Mouse (Mus musculus) kidney, adult 9 months (tissue): ENCODE measurements at regions not wholly inside any gene's neighbourhood (a gene's known extent, or its start where the extent isn't known, plus 50 kb on each side); places are given as distances from the start of the nearest gene placed in this dataset.
"Not testable (repeated sequence)": the region's sequence is repeated elsewhere in the genome, so short reads cannot be mapped to it uniquely, and the experiment has no call there.

ENCODE experiments used
- DNase-seq: peaks from one replicate; pipeline ENCODE4 v3.0.0; 2022

DNA sequence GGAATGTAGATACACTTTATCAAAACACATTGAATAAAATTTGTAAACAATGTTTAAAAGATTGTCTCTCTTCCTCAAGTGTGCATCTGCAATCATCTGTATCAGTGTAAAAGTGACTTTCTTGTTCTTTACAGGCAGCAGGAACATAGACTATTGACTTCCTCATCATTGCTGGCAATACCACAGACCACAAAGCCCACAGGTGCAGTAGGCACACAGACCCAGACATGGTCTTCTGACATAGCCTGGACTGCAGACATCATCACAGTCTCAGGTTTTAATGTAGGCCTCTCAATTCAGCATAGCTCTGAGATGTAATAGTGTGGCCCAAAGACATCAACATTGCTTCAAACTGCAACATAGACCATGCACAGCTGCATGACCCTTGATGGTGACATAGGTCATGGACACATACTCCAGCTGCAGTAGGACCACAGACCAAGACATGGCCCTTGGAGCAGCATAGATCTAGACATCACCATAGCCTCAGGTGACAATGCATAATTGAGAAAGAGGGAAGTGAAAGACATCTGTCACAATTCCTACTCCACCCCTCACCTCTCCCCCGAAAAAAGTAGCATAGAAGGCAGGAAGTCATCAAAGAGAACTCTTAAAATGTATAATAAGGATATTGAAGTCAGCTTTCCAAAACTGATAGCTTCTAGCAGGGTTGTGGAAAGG is 74.1 kb upstream of the Speer2 start:
- DNase-seq: no peak

DNA sequence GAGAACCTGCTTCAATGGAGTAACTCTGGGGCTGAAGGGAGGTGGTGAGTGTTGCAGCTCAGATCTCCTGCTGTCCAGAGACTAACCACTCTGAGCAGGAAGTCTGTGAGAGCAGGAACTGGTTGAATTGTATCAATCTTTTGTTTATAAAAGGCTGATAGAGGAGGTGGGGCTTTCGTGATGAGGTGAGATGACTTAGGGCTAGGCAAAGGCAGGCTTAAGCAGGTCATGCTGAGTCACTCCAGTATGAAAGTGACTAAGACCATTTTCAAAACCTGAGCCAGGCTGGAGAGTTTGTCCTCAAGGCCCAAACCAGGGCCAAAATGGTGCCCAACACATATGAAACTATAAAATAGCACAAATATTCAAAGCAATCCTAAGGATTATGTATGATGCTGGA is 80.1 kb upstream of the Speer2 start:
- DNase-seq: no peak

DNA sequence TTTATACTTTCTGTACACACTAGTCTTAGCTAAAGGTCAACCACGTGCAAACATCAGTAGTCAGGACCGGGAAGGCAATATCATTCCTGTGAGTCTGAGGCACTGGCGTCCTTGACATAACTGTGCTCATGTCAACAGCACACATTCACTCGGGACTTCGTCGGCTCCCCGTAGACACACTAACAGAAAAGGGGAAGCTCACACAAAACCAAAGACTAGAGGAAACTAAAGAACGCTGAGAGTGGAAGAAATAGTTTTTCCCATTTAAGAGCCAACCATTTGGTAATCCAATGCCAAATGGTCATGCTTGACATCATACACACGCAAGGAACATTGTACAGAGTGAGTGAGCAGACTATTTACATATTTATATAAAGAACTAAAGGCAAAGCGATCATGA is 85.2 kb upstream of the Speer2 start:
- DNase-seq: no peak

DNA sequence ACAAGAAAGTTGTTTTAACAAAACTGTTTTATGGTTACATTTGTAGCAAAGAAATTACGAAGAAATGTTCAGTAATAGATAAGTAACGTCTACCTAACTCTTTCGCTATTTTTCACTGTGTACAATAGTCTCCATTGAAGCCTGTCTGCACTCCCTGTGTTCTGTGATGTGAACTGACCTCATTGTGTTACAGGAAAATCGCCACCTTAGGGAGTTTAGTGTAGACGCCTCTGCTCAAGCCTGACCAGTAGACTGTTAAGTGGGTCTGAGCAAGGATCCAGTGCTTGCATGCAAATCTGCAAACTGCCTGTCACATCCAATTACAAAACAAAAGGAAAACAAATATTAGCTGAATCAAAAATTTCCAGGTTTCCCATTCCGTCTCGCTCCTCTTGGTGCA is 85.8 kb upstream of the Speer2 start:
- DNase-seq: no peak

DNA sequence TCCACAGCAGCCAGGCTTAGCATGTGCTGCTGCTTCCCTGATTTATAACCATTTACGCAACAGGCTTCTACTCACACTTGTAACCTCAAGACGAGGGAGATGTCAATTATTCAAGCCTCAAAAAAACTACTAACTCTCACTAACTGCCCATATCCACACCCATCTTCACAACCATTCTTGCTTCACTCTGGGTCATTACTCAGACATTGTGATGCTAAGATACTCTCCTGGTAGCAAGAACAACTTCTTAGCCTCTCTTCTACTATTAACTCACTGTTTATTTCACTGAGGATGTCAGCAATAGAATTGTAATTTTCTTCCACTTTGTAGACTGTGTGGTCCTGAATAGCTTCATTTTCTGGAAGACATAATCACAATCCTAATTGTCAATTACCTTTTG is 88.0 kb upstream of the Speer2 start:
- no peak for DNase-seq

DNA sequence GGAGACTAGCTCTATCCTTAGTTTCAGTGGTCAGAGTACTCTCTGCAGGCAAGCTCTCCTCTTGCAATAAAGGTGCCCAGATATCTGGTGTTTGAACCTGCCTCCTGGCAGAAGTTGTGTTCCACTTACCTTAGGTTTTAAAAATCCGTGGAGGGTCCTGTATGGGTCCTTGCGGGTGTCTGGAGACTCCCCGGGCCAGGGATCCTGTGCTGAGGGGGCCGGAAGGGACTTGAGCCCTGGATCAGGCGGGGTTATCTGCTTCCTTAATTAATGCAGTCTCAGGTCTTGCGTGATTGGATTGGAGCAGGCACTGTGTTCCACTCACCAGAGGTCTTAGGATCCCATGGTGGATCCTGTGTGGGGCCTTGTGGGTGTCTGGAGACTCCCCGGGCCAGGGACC is 103.0 kb upstream of the Speer2 start:
- not testable (repeated sequence) for DNase-seq

DNA sequence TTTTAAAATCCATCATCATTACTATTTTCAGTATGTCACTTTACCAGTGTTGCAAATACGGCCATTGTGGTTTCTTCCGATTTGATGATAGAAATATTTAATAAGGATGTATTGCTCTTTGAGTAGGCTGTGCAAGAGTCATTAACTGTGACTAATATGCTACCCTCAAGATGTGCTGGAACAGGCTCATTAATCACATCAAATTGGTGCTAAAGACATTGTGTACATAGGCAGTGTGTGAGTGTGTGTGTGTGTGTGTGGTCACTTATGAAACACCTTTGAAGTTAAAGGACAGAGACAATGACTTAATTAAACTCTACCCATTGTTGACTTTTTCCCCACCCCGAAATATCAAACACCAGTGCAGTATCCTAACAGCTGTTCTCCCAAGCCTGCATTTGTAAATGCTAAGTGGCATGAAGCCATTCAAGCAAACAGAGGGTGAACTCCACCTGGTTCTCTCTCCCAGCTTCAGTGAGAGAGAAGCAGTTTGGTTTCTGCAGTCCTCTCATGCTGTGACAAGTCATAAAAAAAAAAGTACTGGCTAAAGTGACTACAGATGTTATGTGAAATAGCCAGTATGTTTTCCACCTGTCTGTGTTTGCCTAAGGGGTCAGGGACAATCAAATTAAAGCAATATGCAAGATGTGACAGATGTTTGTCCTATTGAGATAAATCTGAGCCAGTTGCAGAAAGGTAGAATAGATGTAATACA is 116.4 kb upstream of the Speer2 start:
- no peak for DNase-seq

DNA sequence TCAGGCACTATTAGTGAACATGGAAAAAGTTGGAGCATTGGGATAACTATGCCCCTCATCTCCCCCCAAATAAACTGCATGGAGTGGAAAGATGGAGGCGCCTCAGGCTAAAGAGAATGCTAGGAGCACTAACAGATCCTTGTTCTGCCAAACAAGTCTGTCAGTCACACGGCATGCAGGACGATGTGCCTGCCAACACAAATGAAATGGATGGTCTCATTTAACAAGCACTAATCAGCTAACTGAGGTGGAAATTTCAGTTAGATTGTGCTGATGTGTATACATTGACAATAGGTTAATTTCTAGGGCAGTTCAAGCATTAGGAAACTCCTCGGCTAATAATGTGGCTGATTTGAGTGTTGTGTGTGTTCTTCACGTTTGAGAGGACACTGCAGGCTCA is 120.8 kb upstream of the Speer2 start:
- no peak for DNase-seq

DNA sequence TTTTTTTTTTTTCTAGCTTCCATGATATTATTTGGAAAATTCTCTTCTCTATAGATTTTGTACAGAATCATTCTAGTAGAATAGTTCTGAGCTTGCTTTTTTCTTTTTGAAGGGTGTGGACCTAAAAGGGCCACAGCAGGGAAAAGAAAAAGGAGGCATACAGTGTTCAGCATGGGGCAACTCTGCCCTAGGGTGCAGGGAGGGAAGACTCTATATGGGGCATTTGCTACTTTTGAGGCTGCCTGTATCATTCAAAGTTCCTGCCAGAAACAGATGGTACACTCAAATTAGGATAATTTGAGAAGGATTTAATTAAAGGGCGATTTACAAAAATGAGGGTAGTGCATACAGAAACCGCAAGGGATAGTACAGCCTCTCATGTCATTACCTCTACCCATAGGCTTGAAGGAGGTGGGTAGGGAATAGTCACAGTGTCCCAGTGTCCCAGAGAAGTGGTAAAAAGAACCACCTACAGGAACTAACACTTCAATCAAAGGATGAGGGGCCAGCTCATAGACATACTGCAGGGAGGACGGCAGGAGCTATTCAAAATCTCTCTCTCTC is 128.4 kb upstream of the Speer2 start:
- no peak for DNase-seq

DNA sequence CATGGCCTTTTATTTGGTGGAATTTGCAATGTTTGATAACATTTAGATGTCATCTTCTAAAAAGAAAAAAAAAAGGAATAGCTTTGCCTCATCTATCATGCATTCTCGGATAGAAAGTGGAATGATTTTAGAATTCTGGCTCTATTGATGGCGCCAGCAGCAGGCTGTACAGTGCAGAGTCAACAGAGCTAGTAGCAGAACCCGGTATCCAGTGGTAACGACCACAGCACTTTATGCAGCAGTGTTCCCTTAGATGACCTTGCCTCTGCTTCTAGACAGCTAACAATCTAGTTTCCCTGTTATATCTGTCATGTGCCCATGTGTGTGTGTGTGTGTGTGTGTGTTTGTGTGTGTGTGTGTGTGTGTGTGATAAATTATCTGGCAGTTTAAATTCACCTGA is 129.2 kb upstream of the Speer2 start:
- no peak for DNase-seq

DNA sequence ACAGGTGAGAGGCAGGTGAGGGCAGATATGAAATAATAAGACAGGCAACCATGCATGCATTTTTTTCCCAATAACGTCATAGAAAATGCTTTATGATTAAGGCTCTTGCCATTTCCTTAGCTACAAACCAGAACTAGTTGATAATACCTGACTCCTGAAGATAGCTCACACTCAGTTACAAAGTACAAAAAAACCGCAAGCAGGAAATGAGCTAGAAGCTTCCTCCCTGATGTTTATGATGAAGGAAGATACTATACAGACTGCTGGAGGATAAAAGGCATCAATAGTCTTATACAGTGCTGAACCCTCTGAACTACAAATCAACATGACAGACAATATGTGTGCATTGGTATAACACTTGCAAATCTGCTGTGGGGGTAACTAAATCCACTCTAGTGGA is 143.3 kb upstream of the Speer2 start:
- no peak for DNase-seq

DNA sequence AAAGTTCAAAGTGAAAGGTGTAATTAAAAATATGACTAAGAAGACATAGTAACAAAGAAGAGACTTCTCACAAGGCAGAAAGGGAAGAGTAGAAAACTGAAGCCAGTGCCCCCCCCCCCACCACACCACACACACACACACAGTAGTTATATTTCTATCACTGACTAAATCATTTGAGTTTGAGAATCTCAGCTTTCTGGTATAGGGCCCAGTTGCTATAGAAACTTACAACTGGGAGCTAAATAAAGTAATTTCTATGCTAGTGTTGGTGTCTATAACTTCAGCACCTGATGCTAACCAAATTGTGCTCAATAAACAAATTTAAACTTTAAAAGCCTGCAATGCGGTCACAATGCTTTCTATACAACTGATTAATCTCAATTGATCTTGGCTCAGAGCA is 153.4 kb upstream of the Speer2 start:
- DNase-seq: no peak

DNA sequence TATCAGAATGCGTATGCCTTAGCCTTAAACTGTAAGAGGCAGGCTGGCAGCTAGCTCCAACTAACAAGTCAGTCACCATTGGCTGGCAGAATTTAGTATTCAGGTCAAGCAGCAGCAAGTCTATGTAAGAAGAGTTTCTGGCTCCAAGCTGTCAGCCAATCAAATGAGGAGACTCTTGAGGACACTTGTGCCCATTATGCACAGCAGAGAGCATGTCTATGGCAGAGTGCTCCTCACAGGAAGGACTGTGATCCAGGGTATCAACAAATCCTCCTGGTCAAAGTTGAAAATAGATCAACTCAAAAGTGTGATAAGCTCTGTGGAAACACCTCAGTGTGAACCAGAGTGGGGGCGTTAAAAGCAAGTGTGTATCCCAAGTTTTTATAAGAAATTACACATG is 156.0 kb upstream of the Speer2 start:
- no peak for DNase-seq

DNA sequence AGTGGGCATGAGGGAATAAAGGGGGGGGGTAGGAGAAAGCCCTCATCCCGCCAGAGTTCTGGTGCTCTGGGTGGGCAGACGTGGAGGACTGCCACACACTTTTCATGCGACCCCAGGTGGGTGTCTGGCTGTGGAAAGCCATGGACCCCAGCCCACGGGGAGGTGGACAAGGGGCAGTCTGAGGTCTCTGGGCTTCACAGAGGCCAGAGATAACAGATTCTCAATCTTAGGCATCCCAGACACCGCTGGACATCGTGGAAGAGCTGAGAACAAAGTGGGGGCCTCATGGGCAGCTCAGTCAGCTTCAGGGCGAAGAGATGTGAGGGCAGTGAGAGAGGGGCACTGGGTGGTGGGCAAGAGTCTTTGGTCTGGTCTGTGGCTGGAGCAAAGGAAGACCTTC is 157.9 kb upstream of the Speer2 start:
- DNase-seq: no peak

DNA sequence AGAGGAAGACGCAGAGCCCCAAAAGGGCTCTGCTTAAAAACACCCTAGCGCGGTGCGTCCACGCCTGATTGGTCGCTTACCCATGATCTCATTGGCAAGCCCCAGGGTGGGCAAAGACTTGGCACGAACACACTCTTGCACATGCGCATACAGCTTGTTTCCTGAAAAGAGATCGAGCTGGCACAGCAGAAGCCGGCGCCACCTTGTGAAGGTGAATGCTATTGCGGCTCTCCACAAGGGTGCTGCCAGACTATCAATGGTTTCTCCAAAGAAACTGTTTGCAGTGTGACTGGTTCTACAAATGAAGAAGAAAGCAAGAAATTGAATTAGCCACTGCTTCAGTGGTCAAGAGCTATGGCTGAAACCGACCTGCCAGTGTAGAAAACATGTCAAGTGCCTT is 165.1 kb upstream of the Speer2 start:
- no peak for DNase-seq

DNA sequence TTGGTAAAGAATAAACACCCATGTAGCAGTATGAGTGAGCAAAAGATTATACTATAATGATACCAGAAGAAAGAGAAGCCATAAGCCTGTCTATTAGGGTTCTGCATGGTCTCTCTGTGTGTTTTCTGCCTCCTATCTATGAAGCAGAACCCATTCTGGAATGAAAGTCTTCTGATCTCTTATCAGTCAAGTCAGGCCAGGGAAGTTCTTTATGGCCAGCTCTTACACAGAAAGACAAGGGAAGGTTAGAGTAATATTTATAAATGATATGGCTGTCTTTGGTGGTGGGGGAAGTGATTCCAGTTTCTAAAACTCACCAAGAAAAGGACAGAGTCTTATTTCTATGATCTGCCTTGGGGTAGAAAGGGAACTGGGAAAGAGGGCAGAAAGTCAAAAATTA is 182.0 kb upstream of the Speer2 start:
- no peak for DNase-seq

DNA sequence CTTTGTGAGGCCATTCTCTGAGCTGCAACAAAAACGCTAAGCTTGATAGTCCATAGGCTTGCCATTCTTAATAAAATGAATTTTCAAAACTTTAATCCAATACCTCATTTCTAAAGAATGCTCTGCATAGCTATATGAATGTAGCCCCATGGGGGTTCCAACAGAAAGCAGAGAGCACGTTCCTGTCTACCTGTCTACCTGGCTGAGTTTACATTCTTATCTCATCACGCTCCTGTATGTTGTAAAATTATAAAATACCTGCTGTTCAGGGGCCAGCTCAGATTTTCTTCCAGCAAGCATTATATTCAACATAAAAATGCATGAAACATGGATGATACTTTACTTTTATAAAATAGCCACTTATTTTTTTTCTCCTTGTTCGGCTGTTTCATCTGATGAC is 182.5 kb upstream of the Speer2 start:
- no peak for DNase-seq

DNA sequence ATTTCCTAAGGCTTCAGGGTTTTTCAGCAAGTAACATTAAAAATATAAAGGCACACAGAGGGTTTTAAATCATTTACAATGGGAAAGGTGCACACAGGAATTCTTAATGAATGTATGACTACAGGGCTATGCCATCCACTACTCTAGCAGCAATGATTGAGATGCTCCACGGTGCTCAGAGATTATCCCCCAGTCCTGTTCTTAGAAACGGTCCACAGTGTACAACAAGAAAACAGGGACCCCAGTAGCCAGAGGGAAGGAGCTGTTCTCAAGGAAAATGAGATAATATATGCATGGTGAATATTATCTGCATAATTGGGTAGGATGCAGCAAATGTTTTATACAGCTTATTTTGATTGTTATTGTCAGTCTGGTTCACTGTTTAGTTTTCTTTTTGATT is 186.3 kb upstream of the Speer2 start:
- no peak for DNase-seq

DNA sequence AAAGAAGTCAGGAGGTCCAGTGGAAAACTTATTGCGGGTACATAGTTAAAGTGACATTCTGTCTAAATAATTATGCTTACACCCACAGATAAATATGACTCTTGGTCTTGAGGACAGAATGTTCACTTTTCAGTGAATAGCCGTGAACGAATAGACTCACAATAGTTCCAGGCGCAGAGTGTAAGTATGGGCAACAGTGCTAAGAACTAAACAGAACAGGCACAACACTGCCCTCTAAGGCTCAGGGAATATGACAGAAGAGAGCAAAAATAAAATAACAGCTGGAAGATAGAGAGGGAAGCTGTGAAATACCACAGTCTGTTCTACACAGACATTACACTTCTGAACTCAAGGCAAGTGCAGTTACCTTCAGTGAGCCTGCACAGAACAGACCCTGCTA is 207.9 kb upstream of the Speer2 start:
- no peak for DNase-seq

DNA sequence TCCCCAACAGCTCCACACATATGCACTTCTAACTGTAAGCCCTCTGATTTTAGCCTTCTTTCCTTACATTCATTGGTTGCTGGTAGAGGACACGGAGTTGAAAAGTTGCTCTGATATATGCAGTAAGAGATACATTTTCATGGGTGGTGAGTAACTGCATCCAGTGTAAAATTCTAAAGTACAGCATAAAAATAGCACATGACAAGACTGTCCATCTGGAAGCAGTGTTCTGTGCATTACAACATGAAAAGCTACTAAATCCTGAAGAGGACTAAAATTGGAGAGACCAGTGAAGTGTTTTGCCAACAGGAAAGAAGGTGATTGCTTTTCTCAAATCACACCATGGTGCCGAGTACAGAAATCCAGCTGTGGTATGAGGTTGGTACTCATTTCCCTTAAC is 210.2 kb upstream of the Speer2 start:
- no peak for DNase-seq

DNA sequence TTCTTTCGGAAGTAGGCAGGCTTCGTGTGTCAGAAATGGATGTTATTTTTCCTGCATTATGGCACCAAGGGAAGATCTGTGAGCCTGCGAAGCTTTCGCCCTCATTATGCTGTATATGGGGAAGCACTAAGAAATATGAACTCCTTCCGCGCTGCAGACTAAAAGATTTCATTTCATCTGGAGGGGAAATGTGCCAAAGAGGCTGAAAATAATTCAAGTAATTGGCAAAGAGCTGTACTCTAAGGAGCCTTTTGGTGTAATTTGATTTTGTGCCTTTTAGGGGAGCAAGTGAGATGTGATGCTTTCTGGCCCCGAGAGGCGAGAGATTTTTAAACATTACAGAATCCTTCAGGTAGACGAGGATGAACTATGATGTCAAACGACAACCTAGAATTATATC is 216.0 kb upstream of the Speer2 start:
- no peak for DNase-seq

DNA sequence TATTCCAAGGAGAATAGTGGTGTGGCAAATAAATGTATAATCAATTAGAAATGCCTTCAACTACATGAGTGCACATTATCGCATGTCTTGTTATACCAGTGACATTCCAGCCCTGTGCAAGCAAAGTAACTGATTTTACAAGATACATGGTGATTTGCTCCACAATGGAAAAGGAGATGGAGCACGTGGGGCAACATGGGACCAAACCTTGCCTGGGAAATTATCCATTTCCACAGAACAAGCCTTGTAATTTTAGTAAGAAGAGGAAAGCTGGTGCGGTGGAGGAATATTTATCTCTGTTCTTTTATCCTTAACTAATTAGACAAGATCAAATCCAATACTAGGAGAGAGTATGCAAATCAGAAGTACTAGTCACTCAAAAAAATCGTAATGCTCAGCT is 222.5 kb upstream of the Gbe1 start:
- DNase-seq: no peak

DNA sequence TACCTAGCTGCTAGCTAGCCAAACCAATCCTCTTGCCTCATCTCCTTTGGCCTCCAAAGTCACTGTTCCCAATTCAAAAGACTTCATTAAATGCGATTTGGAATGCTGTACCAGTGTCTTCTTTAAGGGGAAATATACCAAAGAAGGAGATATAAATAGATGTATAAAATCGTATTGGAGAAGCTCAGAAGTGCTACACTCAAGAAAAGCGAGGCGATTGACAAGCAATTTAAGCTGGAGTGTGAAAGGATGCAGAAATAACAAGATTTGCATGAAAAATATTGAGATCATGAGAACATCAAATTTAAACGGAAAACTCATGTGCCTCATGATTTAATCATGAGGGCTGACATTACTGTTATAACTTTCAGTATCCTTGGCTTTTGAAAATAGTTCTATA is 221.8 kb upstream of the Gbe1 start:
- no peak for DNase-seq

DNA sequence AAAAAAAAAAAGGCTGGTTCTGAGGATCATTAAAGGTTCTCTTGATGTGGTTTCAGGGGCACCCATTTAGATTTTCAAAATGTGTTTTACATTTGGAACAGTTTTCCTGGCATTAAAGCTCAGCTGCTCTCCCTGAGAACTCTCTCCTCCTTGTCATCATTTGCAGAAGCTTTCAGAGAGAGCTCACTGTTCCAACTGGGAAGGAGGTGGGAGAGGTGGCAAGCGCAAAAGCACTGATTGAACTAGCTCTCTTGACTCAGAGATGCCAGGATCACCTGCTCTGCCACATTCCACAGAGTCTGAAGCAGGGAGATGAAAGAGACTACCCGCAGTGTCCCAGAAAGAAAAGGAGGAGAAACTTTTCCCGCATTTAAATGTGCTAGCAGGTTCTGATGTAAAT is 220.5 kb upstream of the Gbe1 start:
- no peak for DNase-seq

DNA sequence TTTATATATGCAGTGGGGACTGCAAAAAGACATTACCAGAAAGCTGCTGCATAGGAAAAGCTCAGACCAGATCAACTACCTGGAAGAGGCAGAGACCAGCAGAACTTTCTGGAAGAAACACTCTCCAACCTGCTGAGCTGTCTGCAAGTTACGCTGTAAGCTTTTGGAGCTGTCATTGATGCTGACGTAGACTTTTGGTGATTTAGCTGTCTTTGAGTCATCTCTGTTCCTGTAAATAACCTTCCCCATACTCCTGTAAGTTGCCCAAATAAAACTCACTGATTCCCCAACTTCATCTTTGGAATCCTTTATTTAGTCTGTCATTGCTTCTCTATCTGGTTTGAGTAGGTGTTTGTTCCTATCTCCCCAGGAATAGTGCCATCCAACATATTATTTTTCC is 218.5 kb upstream of the Gbe1 start:
- DNase-seq: no peak
